ENCODE assay signal across 8 mouse cellular contexts in genomic region chr11:62629352-62630224, GRCm38 (mm10). TPM values are rescaled to one million over a fixed set of nuclear protein-coding genes. Genes with fewer than 3 reads are reported as not detected.
DNase-seq lines count a peak whose midpoint lies in the region; ATAC-seq lines count a peak whose summit lies in the region.

No protein-coding gene starts in this region.

- no peak for DNase-seq in heart, adult 8-10 months (ENCODE audit: low spot score)
- DNase-seq in embryonic facial prominence, embryonic 10.5 days (ENCODE audit: low spot score), result peak; percentile 75
- DNase-seq in yolk sac, embryonic 10.5 days (ENCODE audit: low spot score), result peak; percentile 73
- no peak for DNase-seq in spleen, adult 12 weeks (ENCODE audit: low spot score)

- 0 out of 2 replicates have a peak overlapping the region, but pooled peaks have one; percentile 27 for H3K4me3 ChIP-seq in heart, embryonic 13.5 days
- H3K4me3 ChIP-seq in embryonic facial prominence, embryonic 10.5 days, result peak overlapping the region; percentile 49
- H3K4me3 ChIP-seq in intestine, embryonic 16.5 days (ENCODE audit: low read length), result no peak overlapping the region

- WGBS in heart, embryonic 13.5 days, result 4% methylated on average over 9 of the region's 9 CpGs
- WGBS in embryonic facial prominence, embryonic 10.5 days, result 1% methylated on average over 9 of the region's 9 CpGs
- WGBS in intestine, embryonic 16.5 days, result 8% methylated on average over 9 of the region's 9 CpGs

- 0 out of 2 replicates have a peak, but pooled peaks cover 6% of the 10 kb centered on the region for H3K9me3 ChIP-seq in heart, embryonic 13.5 days
- no peaks in the 10 kb centered on the region for H3K9me3 ChIP-seq in embryonic facial prominence, embryonic 10.5 days
- no peaks in the 10 kb centered on the region for H3K9me3 ChIP-seq in intestine, embryonic 16.5 days (ENCODE audit: control insufficient read depth, low read length)

- peak overlapping the region; percentile 58 for H3K4me2 ChIP-seq in heart, embryonic 13.5 days
- peak overlapping the region; percentile 39; the same call in 1 of the 2 replicates for H3K4me2 ChIP-seq in intestine, embryonic 16.5 days (ENCODE audit: low read depth, low read length)

- peaks cover 66% of the 10 kb centered on the region for H3K4me1 ChIP-seq in heart, embryonic 13.5 days
- peaks cover 62% of the 10 kb centered on the region for H3K4me1 ChIP-seq in embryonic facial prominence, embryonic 10.5 days
- peaks cover 49% of the 10 kb centered on the region for H3K4me1 ChIP-seq in intestine, embryonic 16.5 days (ENCODE audit: control insufficient read depth, insufficient read depth, low read length)

- peak overlapping the region; percentile 68 for H3K27ac ChIP-seq in heart, embryonic 13.5 days (replicated peaks)
- peak overlapping the region; percentile 87 for H3K27ac ChIP-seq in embryonic facial prominence, embryonic 10.5 days (replicated peaks)
- peak overlapping the region; percentile 78 for H3K27ac ChIP-seq in intestine, embryonic 16.5 days (ENCODE audit: low read length)

- no peaks in the 10 kb centered on the region for H3K27me3 ChIP-seq in heart, embryonic 13.5 days (replicated peaks)
- no peaks in the 10 kb centered on the region for H3K27me3 ChIP-seq in embryonic facial prominence, embryonic 10.5 days (replicated peaks; ENCODE audit: low read depth, poor library complexity, severe bottlenecking)
- H3K27me3 ChIP-seq in intestine, embryonic 16.5 days (replicated peaks; ENCODE audit: control insufficient read depth, insufficient read depth, low read length), result no peaks in the 10 kb centered on the region

- H3K36me3 ChIP-seq in heart, embryonic 13.5 days, result peaks cover 11% of the 10 kb centered on the region; the same call in 1 of the 2 replicates
- H3K36me3 ChIP-seq in embryonic facial prominence, embryonic 10.5 days (replicated peaks), result peaks cover 15% of the 10 kb centered on the region
- H3K36me3 ChIP-seq in intestine, embryonic 16.5 days (ENCODE audit: control insufficient read depth, insufficient read depth, low read length), result no peaks in the 10 kb centered on the region

- H3K9ac ChIP-seq in heart, embryonic 13.5 days, result peak overlapping the region; percentile 67
- H3K9ac ChIP-seq in intestine, embryonic 16.5 days (ENCODE audit: low read depth, low read length), result peak overlapping the region; percentile 56

- no peak for ATAC-seq in heart, embryonic 13.5 days (ENCODE audit: extremely low read depth, insufficient number of reproducible peaks, low FRiP score, low TSS enrichment)
- ATAC-seq in intestine, embryonic 16.5 days, result 0 out of 2 replicates have a peak, but pooled peaks have one; percentile 7
- ATAC-seq in megakaryocyte-erythroid progenitor cell, adult 5-6 weeks (replicated peaks; ENCODE audit: low FRiP score, low TSS enrichment, poor library complexity, severe bottlenecking), result 0 out of 2 replicates have a peak, but pooled peaks have one; percentile 33
- no peak for ATAC-seq in activated CD4-positive, CD25-positive, alpha-beta regulatory T cell, adult 4 months

RNA-seq across cellular contexts. Expression of gene Lrrc75a, which starts 18.7 kb away (rescaled TPM):
- 14.3 and 17.0 TPM in 2 replicates for polyA plus RNA-seq in heart, embryonic 13.5 days (2015; fragmentation: Nextera tagmentation; extraction: Ambion mirVana)
- total RNA-seq in heart, adult 8-10 months (2022), result 1 to 10 TPM; 3.1 to 4.5 (median 3.7) TPM
- 11.2 and 12.9 TPM in 2 replicates for polyA plus RNA-seq in embryonic facial prominence, embryonic 10.5 days (2016; fragmentation: Nextera tagmentation; extraction: Ambion mirVana)
- polyA plus RNA-seq in intestine, embryonic 16.5 days (2015; fragmentation: Nextera tagmentation; extraction: Ambion mirVana), result 14.1 and 23.8 TPM in 2 replicates
- total RNA-seq in megakaryocyte-erythroid progenitor cell, adult 5-6 weeks (2014; fragmentation: Nextera tagmentation), result 2.1 and 3.1 TPM in 2 replicates
- total RNA-seq in megakaryocyte-erythroid progenitor cell, adult 5-6 weeks (2017), result 0.99 and 1.8 TPM in 2 replicates
- polyA plus RNA-seq in activated CD4-positive, CD25-positive, alpha-beta regulatory T cell, adult 4 months (2017; shearing (Covaris generic)), result 1 to 10 TPM; 1.0 to 1.7 TPM

RNA-seq across cellular contexts. Expression of gene Mmgt2, which starts 18.9 kb away (rescaled TPM):
- polyA plus RNA-seq in heart, embryonic 13.5 days (2015; fragmentation: Nextera tagmentation; extraction: Ambion mirVana), result 42.8 and 53.9 TPM in 2 replicates
- 1 to 10 TPM; 5.1 to 5.9 (median 5.7) TPM for total RNA-seq in heart, adult 8-10 months (2022)
- 41.9 and 44.2 TPM in 2 replicates for polyA plus RNA-seq in embryonic facial prominence, embryonic 10.5 days (2016; fragmentation: Nextera tagmentation; extraction: Ambion mirVana)
- polyA plus RNA-seq in intestine, embryonic 16.5 days (2015; fragmentation: Nextera tagmentation; extraction: Ambion mirVana), result 82.9 and 86.3 TPM in 2 replicates
- 16.4 and 29.7 TPM in 2 replicates for total RNA-seq in megakaryocyte-erythroid progenitor cell, adult 5-6 weeks (2014; fragmentation: Nextera tagmentation)
- total RNA-seq in megakaryocyte-erythroid progenitor cell, adult 5-6 weeks (2017), result 9.1 and 14.8 TPM in 2 replicates
- polyA plus RNA-seq in activated CD4-positive, CD25-positive, alpha-beta regulatory T cell, adult 4 months (2017; shearing (Covaris generic)), result 10 to 100 TPM; 32.9 to 42.3 TPM

RNA-seq across cellular contexts. Expression of gene Trpv2, which starts 55.3 kb away (rescaled TPM):
- polyA plus RNA-seq in heart, embryonic 13.5 days (2015; fragmentation: Nextera tagmentation; extraction: Ambion mirVana), result 3.4 and 4.7 TPM in 2 replicates
- 1 to 10 TPM; 1.6 to 4.1 (median 1.8) TPM for total RNA-seq in heart, adult 8-10 months (2022)
- 2.6 and 3.8 TPM in 2 replicates for polyA plus RNA-seq in embryonic facial prominence, embryonic 10.5 days (2016; fragmentation: Nextera tagmentation; extraction: Ambion mirVana)
- 11.0 and 11.2 TPM in 2 replicates for polyA plus RNA-seq in intestine, embryonic 16.5 days (2015; fragmentation: Nextera tagmentation; extraction: Ambion mirVana)
- 31.3 and 45.4 TPM in 2 replicates for total RNA-seq in megakaryocyte-erythroid progenitor cell, adult 5-6 weeks (2014; fragmentation: Nextera tagmentation)
- 12.2 and 25.6 TPM in 2 replicates for total RNA-seq in megakaryocyte-erythroid progenitor cell, adult 5-6 weeks (2017)
- 10 to 100 TPM; 76.8 to 79.0 TPM for polyA plus RNA-seq in activated CD4-positive, CD25-positive, alpha-beta regulatory T cell, adult 4 months (2017; shearing (Covaris generic))

Comparison
In these comparisons a context has a peak if more than half of its experiments do, and no peak if none do; other contexts are left out.
1. ATAC-seq: peak in intestine, embryonic 16.5 days (single experiment) and megakaryocyte-erythroid progenitor cell, adult 5-6 weeks (single experiment); none in heart, embryonic 13.5 days (single experiment) and activated CD4-positive, CD25-positive, alpha-beta regulatory T cell, adult 4 months (single experiment).
2. DNase-seq: peak in embryonic facial prominence, embryonic 10.5 days (single experiment) and yolk sac, embryonic 10.5 days (single experiment); none in heart, adult 8-10 months (single experiment) and spleen, adult 12 weeks (single experiment).
3. Peak in every context shown above with its lines, with median percentiles within 50 percentile points of each other: H3K27ac ChIP-seq.